Mouse (Mus musculus): ENCODE data around the gene Yod1. TPM values are rescaled to one million over a fixed set of nuclear protein-coding genes. Genes with fewer than 3 reads are reported as not detected.
A peak's percentile ranks its signal among the peaks of the same experiment; 100 is the strongest.

Gene Yod1
- polyA plus RNA-seq, 1 experiment = 2.4 TPM

DNA sequence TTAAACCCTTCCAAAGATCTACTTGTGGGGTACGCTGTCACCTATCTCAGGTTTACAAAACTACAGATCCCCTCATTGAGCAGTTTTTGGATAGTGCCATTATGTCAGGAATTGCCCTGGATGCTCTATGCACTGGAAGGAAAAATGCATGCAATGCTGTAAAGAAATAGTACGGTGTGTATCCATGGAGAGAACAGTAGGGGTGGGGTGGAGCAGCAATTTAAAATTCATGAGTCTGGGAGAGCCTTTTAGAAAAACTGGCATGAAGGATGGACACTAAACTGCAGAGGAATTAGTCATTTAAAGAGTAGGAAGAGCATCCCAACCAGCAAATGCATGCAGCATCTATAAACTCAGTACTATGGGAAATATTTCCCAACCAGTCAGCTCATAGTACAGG, 9.3 kb downstream of the Yod1 start:
- TF ChIP-seq GATA1 (IDR thresholded peaks at IDR 0.05; ENCODE audit: low read length) = no peak

DNA sequence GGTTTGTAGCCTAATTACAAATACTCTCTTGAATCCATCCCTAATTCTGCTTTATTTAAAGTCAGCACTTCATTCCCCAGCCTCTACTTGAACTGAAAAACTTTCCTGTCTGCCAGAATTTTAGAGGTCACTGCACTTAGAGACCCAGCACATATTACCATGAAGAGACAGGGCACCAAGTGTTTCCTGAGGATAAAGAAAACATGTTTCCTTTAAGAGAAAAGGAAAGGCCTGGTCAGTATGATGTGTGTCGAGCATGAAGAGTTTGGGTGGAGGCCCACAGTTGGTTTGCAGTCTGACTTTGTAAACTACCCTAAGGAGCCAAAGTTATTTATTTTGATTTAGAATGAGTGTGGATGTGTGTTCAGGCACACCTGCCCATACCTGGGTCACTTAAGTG, 10.9 kb downstream of the Yod1 start:
- TF ChIP-seq GATA1 (IDR thresholded peaks at IDR 0.05; ENCODE audit: low read length) = no peak

DNA sequence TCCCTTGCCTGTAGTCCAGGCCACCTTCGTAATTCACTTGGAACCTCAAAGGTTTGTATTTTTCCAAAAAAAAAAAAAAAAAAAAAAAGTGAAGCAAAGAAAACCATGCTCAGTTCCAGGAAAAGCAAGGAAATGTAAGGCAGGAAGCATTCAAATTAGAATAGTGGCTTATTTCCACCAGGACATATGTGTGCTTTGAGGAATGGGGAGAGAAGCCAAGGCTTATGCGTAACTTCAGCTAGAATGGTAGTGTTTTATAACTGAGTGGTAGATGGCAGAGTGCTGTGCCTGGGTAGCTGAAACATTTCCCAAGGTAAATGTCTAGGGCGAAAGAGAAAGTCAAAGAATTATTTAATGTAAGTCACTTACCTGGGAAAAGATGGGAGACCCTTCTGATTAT, 11.6 kb downstream of the Yod1 start:
- no peak for TF ChIP-seq GATA1 (IDR thresholded peaks at IDR 0.05; ENCODE audit: low read length)

DNA sequence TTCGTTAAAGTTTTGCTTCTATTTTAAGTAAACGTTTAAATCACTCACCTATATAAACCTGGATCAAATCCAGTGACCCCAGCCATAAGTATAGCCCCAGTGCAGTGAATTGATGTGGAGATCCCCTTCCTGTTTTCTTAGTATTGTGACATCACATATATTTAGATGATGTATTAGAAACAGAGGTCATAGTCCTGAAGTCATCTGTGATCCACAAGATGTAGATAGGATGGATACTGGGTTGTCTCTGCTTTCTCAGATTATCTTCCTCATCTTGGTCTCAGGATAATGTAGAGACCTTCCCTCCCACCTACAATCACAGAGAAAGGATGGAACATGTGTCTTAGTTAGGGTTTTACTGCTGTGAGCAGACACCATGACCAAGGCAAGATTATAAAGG, 12.0 kb downstream of the Yod1 start, which contains the start of gene Pfkfb2:
Gene Pfkfb2 (minus strand): TSS at position 101 of the 400 bp plus-strand sequence.
- no peak for TF ChIP-seq GATA1 (IDR thresholded peaks at IDR 0.05; ENCODE audit: low read length)

DNA sequence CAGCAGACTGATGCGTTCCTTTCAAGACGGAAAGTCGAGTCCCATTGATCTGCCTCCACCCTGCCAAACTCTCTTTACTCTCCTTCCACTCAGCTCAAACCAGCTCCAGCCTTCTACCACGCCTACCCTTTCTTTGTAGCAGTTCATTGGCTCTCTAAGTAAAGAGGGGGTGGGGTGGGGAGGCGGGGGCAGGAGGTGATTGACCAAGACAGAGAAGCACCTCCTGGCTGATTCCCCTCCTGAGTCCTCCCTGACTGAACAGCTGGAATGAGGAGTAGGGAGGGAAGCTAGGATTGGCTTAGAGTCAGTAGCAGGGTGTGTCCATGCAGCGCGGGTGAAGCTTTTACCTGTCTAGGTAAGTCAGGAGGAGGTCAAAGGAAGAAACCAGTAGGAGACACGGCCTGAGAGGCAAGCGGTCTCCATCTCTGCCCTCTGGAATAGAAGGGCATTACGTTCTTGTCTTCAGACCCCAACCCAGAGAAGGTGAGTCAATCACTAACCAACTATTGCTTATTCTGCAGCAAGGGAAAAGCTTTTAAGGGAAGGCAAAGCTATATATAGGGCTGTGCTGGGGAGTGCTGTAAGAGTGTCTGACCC, 14.7 kb downstream of the Yod1 start, which contains the start of gene AA986860:
Gene AA986860 (plus strand): TSS at position 236 of the 597 bp plus-strand sequence.
- TF ChIP-seq GATA1 (IDR thresholded peaks at IDR 0.05; ENCODE audit: low read length) = no peak

DNA sequence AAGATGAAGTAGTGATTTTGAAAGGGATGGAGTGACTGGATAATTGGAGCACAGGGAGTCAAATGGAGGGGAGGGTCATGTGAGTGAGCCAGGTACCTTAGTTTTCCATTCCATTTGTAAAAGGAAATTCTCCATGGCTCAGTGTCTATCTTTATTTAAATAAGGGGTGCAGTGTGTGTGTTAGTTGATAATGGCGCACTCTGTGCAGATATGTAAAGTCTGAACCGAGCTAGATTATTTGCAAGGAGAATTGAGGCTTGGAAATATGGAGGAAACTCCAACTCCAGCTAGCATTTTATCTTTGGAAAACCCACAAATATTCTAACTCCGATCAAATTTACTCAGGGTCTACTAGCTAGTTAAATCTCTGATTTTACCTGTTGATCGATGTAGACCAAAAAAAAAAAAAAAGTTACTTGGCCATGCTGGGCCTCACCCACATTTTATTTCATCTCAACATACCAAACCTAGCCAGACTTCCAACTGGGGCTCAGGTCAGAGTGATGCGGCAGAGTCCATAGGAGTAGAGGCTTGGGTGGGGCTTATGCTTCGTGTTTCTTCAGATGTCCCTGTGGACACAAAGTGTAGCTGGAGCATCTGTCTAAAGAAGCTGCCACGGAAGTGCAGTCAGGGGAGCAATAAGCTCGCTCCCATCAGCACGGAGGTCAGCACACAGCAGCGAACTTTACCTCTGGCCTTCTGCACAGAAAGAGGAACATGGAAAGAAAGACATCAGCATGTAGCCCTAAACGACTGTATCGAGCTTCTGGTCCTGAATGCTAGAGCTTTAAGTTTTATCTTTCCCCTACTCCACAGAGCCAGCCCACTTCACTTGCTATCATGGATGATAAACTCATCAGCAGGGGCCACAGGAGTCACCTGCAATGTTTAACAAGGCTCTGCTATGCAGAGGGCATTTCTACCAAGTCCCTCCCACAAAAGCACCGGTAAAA, 15.9 kb downstream of the Yod1 start:
- no peak for TF ChIP-seq GATA1 (IDR thresholded peaks at IDR 0.05; ENCODE audit: low read length)

DNA sequence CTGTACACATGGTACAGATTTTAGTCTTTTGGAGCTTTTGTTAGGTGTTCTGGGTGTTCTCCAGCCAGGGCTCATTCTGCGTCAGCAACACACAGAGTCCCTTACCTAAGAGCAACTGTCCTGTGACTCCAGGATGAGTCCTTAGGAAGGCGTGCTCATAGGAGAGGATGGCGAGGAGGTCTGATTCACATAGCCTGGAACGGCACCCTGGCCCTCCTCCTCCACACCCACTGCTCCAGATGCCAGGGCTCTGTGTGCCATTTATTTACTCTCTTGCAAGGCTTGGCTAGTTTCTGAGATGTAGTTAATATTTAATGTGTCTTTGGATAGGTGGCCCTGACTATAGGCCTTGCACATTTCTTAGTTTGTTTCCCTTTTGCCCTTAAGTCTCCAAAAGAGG, 16.5 kb downstream of the Yod1 start:
- TF ChIP-seq GATA1 (IDR thresholded peaks at IDR 0.05; ENCODE audit: low read length) = no peak

DNA sequence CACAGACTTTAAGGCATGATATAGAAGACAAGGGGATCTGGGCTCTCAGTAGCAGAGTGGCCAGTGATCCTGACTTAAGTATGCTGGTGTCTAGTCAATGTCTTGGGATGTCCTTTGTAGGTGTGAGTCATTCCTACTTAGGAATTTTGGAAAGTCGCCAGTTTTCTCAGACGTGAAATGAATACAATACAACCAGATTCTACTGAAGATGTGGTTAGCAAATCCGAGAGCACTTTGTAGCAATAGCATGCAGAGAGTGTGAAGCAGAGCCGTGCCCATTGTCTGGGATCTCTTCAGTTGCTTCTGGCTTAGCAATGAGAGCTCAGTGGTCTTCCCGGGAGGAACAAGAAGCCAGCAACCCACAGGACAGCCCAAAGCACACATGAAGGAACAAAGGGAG, 17.3 kb downstream of the Yod1 start:
- no peak for TF ChIP-seq GATA1 (IDR thresholded peaks at IDR 0.05; ENCODE audit: low read length)

DNA sequence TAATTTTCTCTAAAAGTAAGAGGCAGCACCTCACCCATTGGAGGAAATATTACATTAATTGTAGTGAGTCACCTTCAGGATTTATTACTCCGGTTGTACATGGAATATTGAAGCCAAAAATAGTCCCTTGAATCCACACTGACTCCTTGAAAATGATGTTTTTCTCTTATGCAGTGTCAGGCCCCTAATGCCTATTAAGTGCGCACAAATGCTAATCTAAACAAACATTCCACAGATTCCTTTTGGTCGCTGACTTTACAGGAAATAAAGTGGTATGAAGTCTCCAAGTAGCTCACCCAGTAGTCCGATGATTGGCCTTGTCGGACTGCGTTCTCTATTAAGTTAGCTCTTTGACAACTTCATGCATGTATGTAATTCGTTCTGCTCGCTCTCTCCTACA, 17.7 kb downstream of the Yod1 start:
- TF ChIP-seq GATA1 (IDR thresholded peaks at IDR 0.05; ENCODE audit: low read length) = no peak

DNA sequence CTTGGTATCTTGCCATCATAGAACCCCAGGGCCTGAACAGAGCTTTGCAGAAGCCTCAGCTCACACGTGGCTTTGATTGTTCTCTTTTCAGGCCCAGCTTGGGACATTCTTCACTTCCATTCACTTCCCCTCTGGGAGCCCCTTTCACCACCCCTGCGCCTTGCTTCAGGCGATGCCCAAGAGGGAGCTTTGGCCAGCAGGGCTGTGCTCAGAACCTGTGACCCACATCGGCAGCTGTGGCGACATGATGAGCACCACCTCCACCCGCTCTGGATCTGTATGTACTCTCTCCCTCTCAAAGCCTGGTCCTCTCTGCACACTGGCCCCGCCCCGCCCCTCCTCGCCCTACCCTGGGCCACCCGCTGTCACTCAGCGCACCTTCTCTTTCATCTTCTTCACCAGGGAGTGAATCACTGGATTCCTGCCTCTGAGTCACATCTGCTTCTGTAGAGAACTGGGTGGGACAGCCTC, 20.3 kb downstream of the Yod1 start:
- no peak for TF ChIP-seq GATA1 (IDR thresholded peaks at IDR 0.05; ENCODE audit: low read length)

DNA sequence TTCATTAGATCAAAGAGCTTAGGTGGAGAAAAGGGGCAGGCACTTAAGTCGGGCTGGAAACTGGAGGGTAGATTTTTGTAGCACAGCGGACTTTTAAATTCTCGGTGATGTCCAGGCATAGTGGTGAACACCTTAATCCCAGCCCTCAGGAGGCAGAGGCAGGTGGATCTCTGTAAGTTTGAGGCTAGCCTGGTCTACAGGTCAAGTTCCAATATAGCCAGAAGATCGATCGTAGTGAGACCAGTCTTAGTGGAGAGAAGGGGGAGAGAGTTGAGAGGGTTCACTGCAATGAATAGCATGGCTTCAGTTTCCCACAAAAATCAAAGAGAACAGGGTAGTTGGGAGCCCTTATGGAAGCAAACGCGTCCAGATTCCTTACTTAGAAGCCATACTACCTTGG, 20.8 kb downstream of the Yod1 start:
- no peak for TF ChIP-seq GATA1 (IDR thresholded peaks at IDR 0.05; ENCODE audit: low read length)

DNA sequence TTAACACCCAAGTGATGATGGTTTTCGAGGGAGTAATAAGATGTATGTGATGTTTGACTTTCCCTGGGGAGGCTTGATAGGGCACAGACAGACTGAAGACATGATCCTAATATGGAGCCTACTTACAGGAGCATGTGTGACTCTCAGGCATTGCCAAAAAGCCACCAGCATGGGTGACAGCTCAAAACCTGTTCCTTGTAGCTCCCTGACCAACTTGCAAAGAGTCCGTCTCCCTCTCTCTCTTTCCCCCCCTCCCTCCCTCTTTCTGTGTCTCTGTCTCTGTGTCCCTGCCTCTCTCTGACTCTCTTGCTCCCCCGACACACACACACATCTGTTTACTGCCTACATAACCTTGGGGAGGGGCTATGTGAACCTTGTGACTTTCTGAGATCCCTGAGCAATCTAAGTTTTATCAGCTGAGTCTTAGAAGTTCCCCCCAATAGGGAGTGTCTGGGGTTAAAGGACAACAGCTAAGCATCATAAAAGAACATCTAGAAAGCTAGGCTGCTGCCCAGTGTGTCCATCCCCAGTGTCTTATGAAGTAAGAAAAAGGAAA, 21.5 kb downstream of the Yod1 start:
- no peak for TF ChIP-seq GATA1 (IDR thresholded peaks at IDR 0.05; ENCODE audit: low read length)

DNA sequence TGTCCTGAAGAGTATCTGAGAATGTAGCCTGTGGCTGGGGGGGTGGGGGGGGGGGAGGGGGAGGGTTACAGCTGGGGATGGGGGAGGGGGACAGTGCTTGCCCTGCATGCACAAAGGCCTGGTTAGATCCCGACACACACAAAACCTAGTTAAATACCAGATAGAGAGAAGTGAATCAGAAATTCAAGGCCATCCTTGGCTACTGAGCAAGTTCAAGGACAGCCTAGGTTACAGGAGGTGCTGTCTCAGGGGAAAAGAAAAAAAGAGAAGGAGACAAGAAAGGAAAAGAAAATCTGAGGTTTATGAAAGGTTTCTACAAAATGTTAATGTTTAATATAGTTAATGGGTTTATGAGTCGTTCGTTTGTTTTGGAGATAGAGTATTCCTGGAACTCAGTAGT, 22.5 kb downstream of the Yod1 start:
- TF ChIP-seq GATA1 (IDR thresholded peaks at IDR 0.05; ENCODE audit: low read length) = no peak

DNA sequence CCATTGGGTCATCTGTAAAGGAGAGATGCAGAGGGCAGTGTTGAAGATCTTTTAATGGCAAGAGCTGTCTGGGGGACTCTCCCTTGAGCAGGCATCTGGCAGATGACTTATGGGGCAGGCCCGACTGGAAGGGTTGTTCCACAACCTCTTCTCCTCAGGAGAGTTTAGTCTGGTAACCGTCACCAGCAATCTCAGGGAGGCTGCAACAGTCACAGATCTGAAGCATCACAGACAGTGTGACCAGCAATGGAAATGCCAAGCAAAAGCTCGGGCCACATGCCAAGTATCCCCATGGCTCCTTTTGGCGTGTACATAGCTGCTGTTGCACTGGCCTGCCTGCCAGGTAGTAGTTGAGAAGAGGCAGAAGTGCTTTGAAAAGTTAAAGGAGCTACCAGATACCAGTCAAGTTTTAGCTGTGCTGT, 23.1 kb downstream of the Yod1 start:
- TF ChIP-seq GATA1 (IDR thresholded peaks at IDR 0.05; ENCODE audit: low read length) = no peak

DNA sequence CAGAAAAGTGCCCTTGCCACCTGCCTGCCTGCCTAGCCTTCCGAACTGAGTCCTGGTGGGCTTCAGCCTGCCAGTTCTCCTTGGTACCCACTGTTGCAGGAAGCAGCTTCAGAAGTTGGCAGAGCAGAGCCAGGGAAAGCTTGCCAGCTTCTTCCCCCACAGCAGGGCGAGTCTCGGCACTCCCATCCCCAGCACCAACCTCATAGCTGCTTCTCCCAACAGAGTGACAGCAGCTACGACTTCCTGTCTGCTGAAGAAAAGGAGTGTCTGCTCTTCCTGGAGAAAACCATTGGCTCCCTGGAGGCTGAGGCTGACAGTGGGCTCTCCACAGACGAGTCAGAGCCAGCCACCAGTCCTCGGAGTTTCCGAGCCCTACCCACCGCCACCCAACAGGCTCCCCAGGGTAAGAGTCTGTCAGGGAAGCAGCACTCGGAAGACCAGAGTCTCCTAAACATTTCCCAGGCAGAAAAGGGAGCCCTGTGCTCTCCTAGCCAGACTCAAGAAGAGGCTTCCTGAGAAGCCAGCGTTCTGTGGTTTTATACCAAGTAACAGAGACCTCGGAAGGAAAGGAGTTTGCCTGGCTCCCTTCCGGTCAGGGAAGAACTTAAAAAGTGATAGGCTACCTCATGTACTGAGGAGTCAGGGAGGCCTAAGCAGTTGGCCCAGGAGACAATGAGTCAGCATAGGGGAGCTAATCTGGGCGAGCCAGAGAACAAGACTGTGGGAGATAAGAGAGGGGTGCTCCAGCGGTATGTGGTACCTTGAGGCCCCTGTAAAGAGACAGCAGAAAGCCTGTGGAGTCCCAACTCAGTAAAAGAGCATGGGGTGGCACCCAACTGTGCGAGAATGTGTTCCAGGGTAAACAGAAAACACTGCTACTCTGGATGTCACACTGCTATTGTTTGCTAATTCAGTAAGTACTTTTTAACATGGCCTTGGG, 23.9 kb downstream of the Yod1 start:
- TF ChIP-seq GATA1 (IDR thresholded peaks at IDR 0.05; ENCODE audit: low read length) = peak; percentile 98

Measured in G1E-ER4 (cell line).